In the genomic region with DNA sequence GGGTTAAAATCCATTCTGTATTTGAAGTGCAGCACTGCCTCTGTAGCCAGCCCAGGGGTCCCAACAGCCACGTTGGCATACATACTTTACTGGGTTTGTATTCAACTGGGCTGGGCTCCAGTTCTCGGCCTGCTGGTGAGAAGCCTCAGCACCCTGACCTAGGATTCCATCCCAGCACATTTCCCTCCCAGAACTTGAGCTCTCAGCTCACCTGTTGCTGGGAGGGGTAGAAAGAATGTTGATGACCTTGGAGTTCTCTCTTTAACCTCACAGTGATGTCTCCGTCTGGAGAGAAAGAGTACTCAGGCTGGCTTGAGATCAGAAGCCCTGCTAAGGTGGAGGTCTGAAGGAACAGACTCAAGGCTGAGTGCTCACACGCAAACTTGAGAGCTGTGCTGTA, we compare ENCODE assay signal across 17 mouse cellular contexts. TPM values are rescaled to one million over a fixed set of nuclear protein-coding genes. Genes with fewer than 3 reads are reported as not detected.
"Had no signal": no experiment of that assay in that cellular context is flagged by ENCODE, and none has a peak within 500 bp of the region (broad histone marks: within the 10 kb centered on the region; RNA-seq: fewer than 3 reads in every experiment).

No protein-coding gene starts in this region.

- H3K9me3 ChIP-seq: limb, embryonic 13.5 days; liver, embryonic 12.5 days; midbrain, embryonic 10.5 days; neural tube, embryonic 12.5 days had no signal

- H3K4me2 ChIP-seq: limb, embryonic 13.5 days; liver, embryonic 12.5 days; lung, embryonic 14.5 days; neural tube, embryonic 12.5 days had no signal

- DNase-seq: kidney, adult 8-10 months; kidney, postnatal 25 days; layer of hippocampus, postnatal 36 days; lung, embryonic 14.5 days; lung, postnatal 10 days; lung, postnatal 4 days; midbrain, embryonic 14.5 days; retina, postnatal 1 day; right cerebral cortex, postnatal 4 days; spleen, adult 18-20 months; thymus, postnatal 25 days had no signal

- H3K27me3 ChIP-seq: neural tube, embryonic 12.5 days had no signal

- H3K36me3 ChIP-seq: limb, embryonic 13.5 days; liver, embryonic 12.5 days; midbrain, embryonic 10.5 days; neural tube, embryonic 12.5 days had no signal

- H3K9ac ChIP-seq: limb, embryonic 13.5 days; liver, embryonic 12.5 days; lung, embryonic 14.5 days; neural tube, embryonic 12.5 days had no signal

- H3K4me1 ChIP-seq: limb, embryonic 13.5 days; liver, embryonic 12.5 days; neural tube, embryonic 12.5 days had no signal

- H3K4me3 ChIP-seq: limb, embryonic 13.5 days; liver, embryonic 12.5 days; midbrain, embryonic 10.5 days; neural tube, embryonic 12.5 days had no signal

- H3K27ac ChIP-seq: limb, embryonic 13.5 days; liver, embryonic 12.5 days; midbrain, embryonic 10.5 days; neural tube, embryonic 12.5 days had no signal

- ATAC-seq: liver, embryonic 12.5 days had no signal

RNA-seq across cellular contexts. Expression of a gene that starts 25.0 kb away (rescaled TPM):
- total RNA-seq: megakaryocyte, adult 5-6 weeks; neutrophil, adult 5-6 weeks had no signal
- polyA plus RNA-seq: liver, embryonic 12.5 days; lung, embryonic 14.5 days had no signal

RNA-seq across cellular contexts. Expression of a gene that starts 33.8 kb away (rescaled TPM):
- total RNA-seq: megakaryocyte, adult 5-6 weeks; neutrophil, adult 5-6 weeks had no signal
